Mouse (Mus musculus): Measurements from ENCODE around the gene Casc4. TPM values are rescaled to one million over a fixed set of nuclear protein-coding genes. Genes with fewer than 3 reads are reported as not detected.

Gene Casc4
- polyA plus RNA-seq, 1 experiment from 2014 or later, result 21.2 TPM

DNA sequence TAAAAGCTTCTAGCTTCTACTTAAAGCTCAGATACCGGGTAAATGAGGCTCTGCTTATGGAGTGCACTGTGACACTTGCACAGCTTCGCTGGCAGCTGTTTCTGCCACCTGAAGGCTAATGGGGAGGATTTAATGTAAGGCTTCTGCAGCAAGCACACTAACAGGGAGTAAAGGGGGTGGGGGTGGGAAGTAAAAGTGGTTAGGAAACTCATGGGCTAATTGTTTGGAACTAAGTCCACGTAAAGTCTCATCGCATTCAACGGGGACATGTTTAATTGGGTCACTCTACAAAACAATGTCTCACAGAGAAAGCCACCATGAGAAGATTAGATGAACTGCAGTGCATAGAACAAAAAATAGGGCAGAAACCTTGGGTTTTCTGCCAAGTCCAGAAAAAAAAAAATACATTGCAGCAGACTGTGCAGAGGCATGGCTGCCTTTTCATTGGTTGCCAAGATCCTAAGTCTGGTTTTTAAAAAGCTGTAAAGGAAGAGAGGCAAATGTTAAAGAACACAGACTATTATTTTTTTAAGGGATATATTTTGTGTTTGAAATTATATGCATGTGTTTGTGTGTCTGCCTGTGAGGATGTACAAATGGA lies 7.3 kb upstream of the Casc4 start:
- Histone ChIP-seq H3K9me3 (replicated peaks) (no peaks in the 10 kb centered on the region), H3K27me3 (replicated peaks) (peaks cover 3% of the 10 kb centered on the region; the same call in 1 of the 2 replicates), H3K36me3 (no peaks in the 10 kb centered on the region), H3K4me3 (no peak overlapping the region), H3K4me1 (replicated peaks) (no peaks in the 10 kb centered on the region), H3K4me2 (no peak overlapping the region), H3K27ac (ENCODE audit: poor library complexity, severe bottlenecking) (no peak overlapping the region), H3K9ac (no peak overlapping the region)
- 76% methylated on average over 5 of the region's 5 CpGs for WGBS
- ATAC-seq (ENCODE audit: insufficient number of reproducible peaks, low FRiP score), result no peak

DNA sequence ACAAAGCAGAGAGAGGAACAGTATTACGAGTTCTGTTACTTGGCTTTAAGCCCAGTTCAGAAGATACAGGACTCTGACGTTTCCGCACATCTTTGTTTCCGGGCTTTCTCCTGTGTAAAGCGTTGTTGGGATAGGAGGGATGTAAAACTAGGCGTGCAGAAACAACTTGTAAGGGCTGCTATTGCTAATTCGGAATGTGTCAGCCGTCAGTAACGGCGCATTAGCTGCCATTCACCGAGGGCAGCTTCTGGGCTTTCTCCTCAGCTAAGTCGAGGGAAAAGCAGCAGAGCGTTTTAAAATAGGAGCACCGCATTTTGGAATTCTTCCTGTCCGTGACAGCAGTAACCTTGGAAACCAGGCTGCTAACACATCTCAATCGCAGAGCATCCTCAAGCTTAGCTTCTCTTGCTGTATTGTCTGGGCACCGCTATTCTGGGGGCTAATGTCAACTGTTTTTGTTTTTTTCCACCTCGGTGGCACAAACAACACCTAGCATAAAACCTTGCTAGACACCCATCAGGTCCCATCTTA lies 634 bp upstream of the Casc4 start:
- WGBS, result 4% methylated on average over 18 of the region's 18 CpGs
- Histone ChIP-seq H3K9ac (peak overlapping the region; percentile 84), H3K4me1 (replicated peaks) (peaks cover 5% of the 10 kb centered on the region), H3K27me3 (replicated peaks) (no peaks in the 10 kb centered on the region), H3K4me2 (peak overlapping the region; percentile 82), H3K9me3 (replicated peaks) (no peaks in the 10 kb centered on the region), H3K4me3 (peak overlapping the region; percentile 64), H3K36me3 (peaks cover 4% of the 10 kb centered on the region; the same call in 1 of the 2 replicates), H3K27ac (ENCODE audit: poor library complexity, severe bottlenecking) (peak overlapping the region; percentile 61)
- no peak for ATAC-seq (ENCODE audit: insufficient number of reproducible peaks, low FRiP score)

GRCm38 (mm10) chr2:121867051-121867928 lies 520 bp downstream of the Casc4 start:
- Histone ChIP-seq H3K27me3 (replicated peaks) (no peaks in the 10 kb centered on the region), H3K9ac (peak overlapping the region; percentile 84), H3K4me1 (replicated peaks) (peaks cover 5% of the 10 kb centered on the region), H3K27ac (ENCODE audit: poor library complexity, severe bottlenecking) (peak overlapping the region; percentile 61), H3K4me3 (peak overlapping the region; percentile 64), H3K36me3 (peaks cover 4% of the 10 kb centered on the region; the same call in 1 of the 2 replicates), H3K4me2 (peak overlapping the region; percentile 82), H3K9me3 (replicated peaks) (no peaks in the 10 kb centered on the region)
- peak; percentile 34 for ATAC-seq (ENCODE audit: insufficient number of reproducible peaks, low FRiP score)
- under 1% methylated on average over 61 of the region's 63 CpGs for WGBS

- Histone ChIP-seq H3K27me3 (replicated peaks) (no peaks in the 10 kb centered on the region), H3K4me1 (replicated peaks) (no peaks in the 10 kb centered on the region), H3K36me3 (peaks cover 8% of the 10 kb centered on the region), H3K9ac (no peak overlapping the region), H3K4me2 (no peak overlapping the region), H3K4me3 (no peak overlapping the region), H3K9me3 (replicated peaks) (no peaks in the 10 kb centered on the region), H3K27ac (ENCODE audit: poor library complexity, severe bottlenecking) (no peak overlapping the region)
- ATAC-seq (ENCODE audit: insufficient number of reproducible peaks, low FRiP score), result no peak
- 78% methylated on average over 1 of the region's 1 CpGs for WGBS
Observed at GRCm38 (mm10) chr2:121879506-121879905, 12.7 kb downstream of the Casc4 start.

- 75% methylated on average over 1 of the region's 1 CpGs for WGBS
- Histone ChIP-seq H3K4me1 (replicated peaks) (no peaks in the 10 kb centered on the region), H3K27ac (ENCODE audit: poor library complexity, severe bottlenecking) (no peak overlapping the region), H3K9me3 (replicated peaks) (no peaks in the 10 kb centered on the region), H3K9ac (no peak overlapping the region), H3K36me3 (peaks cover 7% of the 10 kb centered on the region), H3K4me2 (no peak overlapping the region), H3K4me3 (no peak overlapping the region), H3K27me3 (replicated peaks) (no peaks in the 10 kb centered on the region)
- ATAC-seq (ENCODE audit: insufficient number of reproducible peaks, low FRiP score), result no peak
Observed at GRCm38 (mm10) chr2:121885509-121886106, 18.8 kb downstream of the Casc4 start.

DNA sequence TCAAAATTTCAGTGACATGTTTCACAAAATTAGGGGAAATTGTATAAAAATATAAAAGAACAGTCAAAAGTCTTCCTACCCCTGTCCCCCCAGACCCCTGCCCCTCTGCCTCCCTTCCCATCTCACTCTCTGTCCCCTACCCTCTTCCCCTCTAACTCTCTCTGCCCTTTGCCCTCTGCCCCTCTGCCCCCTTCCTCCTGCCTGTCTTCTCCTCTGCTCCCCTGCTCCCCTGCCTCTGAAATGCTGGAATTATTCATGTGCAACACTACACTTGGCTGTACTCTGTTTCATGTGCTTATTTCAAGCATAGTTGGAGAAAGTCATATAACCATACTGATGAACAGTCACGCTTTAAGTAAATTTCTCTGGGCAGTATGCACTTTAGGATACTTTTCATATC lies 19.6 kb downstream of the Casc4 start:
- Histone ChIP-seq H3K4me3 (no peak overlapping the region), H3K4me2 (no peak overlapping the region), H3K9me3 (replicated peaks) (no peaks in the 10 kb centered on the region), H3K27ac (ENCODE audit: poor library complexity, severe bottlenecking) (no peak overlapping the region), H3K36me3 (no peaks in the 10 kb centered on the region), H3K4me1 (replicated peaks) (no peaks in the 10 kb centered on the region), H3K27me3 (replicated peaks) (no peaks in the 10 kb centered on the region), H3K9ac (no peak overlapping the region)
- 100% methylated on average over 1 of the region's 1 CpGs for WGBS
- ATAC-seq (ENCODE audit: insufficient number of reproducible peaks, low FRiP score), result no peak

- Histone ChIP-seq H3K9ac (no peak overlapping the region), H3K27ac (ENCODE audit: poor library complexity, severe bottlenecking) (no peak overlapping the region), H3K36me3 (peaks cover 3% of the 10 kb centered on the region; the same call in 1 of the 2 replicates), H3K9me3 (replicated peaks) (no peaks in the 10 kb centered on the region; the same call in 1 of the 2 replicates), H3K27me3 (replicated peaks) (no peaks in the 10 kb centered on the region), H3K4me3 (no peak overlapping the region), H3K4me2 (no peak overlapping the region), H3K4me1 (replicated peaks) (no peaks in the 10 kb centered on the region)
- no peak for ATAC-seq (ENCODE audit: insufficient number of reproducible peaks, low FRiP score)
- WGBS, result 75% methylated on average over 3 of the region's 3 CpGs
Observed at GRCm38 (mm10) chr2:121888720-121889497, 22.1 kb downstream of the Casc4 start.

DNA sequence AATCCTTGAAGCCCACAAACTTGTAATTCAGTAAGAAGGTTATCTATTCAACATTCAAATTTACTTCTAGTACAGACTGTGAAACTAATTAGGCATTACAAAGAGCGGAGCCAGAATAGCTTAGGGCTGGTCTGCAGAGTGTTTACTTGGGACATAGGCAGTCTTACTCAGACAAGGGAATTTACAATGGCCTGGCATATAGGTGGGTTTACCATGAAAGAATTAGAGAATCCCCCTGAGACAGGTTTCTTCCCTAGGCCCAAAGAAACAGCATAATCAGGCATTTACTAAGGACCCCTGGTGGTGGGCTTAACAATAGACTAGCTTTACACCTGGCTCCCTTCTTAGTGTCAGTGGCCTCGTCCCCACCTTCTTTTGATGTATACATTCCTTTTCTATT lies 28.5 kb downstream of the Casc4 start:
- Histone ChIP-seq H3K4me2 (no peak overlapping the region), H3K36me3 (peaks cover 3% of the 10 kb centered on the region; the same call in 1 of the 2 replicates), H3K4me1 (replicated peaks) (no peaks in the 10 kb centered on the region), H3K27me3 (replicated peaks) (no peaks in the 10 kb centered on the region), H3K27ac (ENCODE audit: poor library complexity, severe bottlenecking) (no peak overlapping the region), H3K9ac (no peak overlapping the region), H3K9me3 (replicated peaks) (no peaks in the 10 kb centered on the region; the same call in 1 of the 2 replicates), H3K4me3 (no peak overlapping the region)
- ATAC-seq (ENCODE audit: insufficient number of reproducible peaks, low FRiP score), result no peak
- 87% methylated on average over 2 of the region's 2 CpGs for WGBS

DNA sequence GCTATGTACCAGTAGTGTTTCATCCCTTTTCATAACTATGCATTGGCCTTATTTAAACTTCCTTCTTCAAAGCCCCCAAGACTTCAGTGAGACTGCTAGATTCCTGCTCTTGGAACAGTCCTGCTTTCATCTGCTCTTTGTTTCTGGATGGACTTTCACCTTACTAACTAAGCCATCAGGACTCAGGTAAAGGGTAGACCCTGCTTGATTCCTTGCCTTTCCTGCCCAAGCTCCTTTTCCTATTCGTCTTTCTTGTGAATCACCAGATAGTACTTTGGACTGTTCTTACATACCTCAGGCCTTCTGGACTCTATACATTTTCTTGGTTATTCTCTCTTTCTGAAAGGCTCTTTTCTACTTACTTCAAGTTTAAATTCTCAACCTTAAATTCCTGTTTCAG lies 30.1 kb downstream of the Casc4 start:
- Histone ChIP-seq H3K27ac (ENCODE audit: poor library complexity, severe bottlenecking) (no peak overlapping the region), H3K4me3 (no peak overlapping the region), H3K36me3 (peaks cover 5% of the 10 kb centered on the region; the same call in 1 of the 2 replicates), H3K9ac (no peak overlapping the region), H3K27me3 (replicated peaks) (no peaks in the 10 kb centered on the region), H3K4me2 (no peak overlapping the region), H3K4me1 (replicated peaks) (no peaks in the 10 kb centered on the region), H3K9me3 (replicated peaks) (no peaks in the 10 kb centered on the region; the same call in 1 of the 2 replicates)
- 81% methylated on average over 1 of the region's 1 CpGs for WGBS
- no peak for ATAC-seq (ENCODE audit: insufficient number of reproducible peaks, low FRiP score)

- ATAC-seq (ENCODE audit: insufficient number of reproducible peaks, low FRiP score), result no peak
- no peak overlapping the region for H3K4me2 ChIP-seq
- H3K36me3 ChIP-seq, result peaks cover 17% of the 10 kb centered on the region
- H3K27ac ChIP-seq (ENCODE audit: poor library complexity, severe bottlenecking), result no peak overlapping the region
- no peak overlapping the region for H3K4me3 ChIP-seq
- no peaks in the 10 kb centered on the region for H3K27me3 ChIP-seq (replicated peaks)
- no peaks in the 10 kb centered on the region for H3K9me3 ChIP-seq (replicated peaks)
- H3K9ac ChIP-seq, result no peak overlapping the region
- no peaks in the 10 kb centered on the region for H3K4me1 ChIP-seq (replicated peaks)
- WGBS, result 79% methylated on average over 3 of the region's 3 CpGs
Observed at GRCm38 (mm10) chr2:121909975-121910374, 43.2 kb downstream of the Casc4 start.

All from heart, embryonic 12.5 days (tissue).